Mouse (Mus musculus): Measurements from ENCODE around the gene Emc3. TPM values are rescaled to one million over a fixed set of nuclear protein-coding genes. Genes with fewer than 3 reads are reported as not detected.

The Emc3 gene
- polyA plus RNA-seq, 1 experiment, result 83.3 TPM

Other genes with a start within 250 kb of the Emc3 start
- 70.1 and 97.8 TPM in 2 replicates for gene Cpne9, start 249.3 kb downstream of the Emc3 start, polyA plus RNA-seq (2012; rRNA removed)
- 24.8 and 27.3 TPM in 2 replicates for gene Brpf1, start 224.5 kb downstream of the Emc3 start, polyA plus RNA-seq (2012; rRNA removed)
- gene Ogg1, start 204.7 kb downstream of the Emc3 start, polyA plus RNA-seq (2012; rRNA removed), result 10.4 and 11.8 TPM in 2 replicates
- 151 and 173 TPM in 2 replicates for gene Camk1, start 187.7 kb downstream of the Emc3 start, polyA plus RNA-seq (2012; rRNA removed)
- 54.4 and 61.7 TPM in 2 replicates for gene Tada3, start 153.8 kb downstream of the Emc3 start, polyA plus RNA-seq (2012; rRNA removed)
- 157 and 168 TPM in 2 replicates for gene Arpc4, start 153.5 kb downstream of the Emc3 start, polyA plus RNA-seq (2012; rRNA removed)
- gene Ttll3, start 142.4 kb downstream of the Emc3 start, polyA plus RNA-seq (2012; rRNA removed), result 22.1 and 22.6 TPM in 2 replicates
- gene Rpusd3, start 112.3 kb downstream of the Emc3 start, polyA plus RNA-seq (2012; rRNA removed), result 30.1 and 37.7 TPM in 2 replicates
- 0.18 and 0.29 TPM in 2 replicates for gene Cidec, start 95.9 kb downstream of the Emc3 start, polyA plus RNA-seq (2012; rRNA removed)
- 52.3 and 55.4 TPM in 2 replicates for gene Jagn1, start 89.1 kb downstream of the Emc3 start, polyA plus RNA-seq (2012; rRNA removed)
- 0.27 and 0.36 TPM in 2 replicates for gene Il17re, start 73.2 kb downstream of the Emc3 start, polyA plus RNA-seq (2012; rRNA removed)
- 6.6 and 7.4 TPM in 2 replicates for gene Il17rc, start 60.2 kb downstream of the Emc3 start, polyA plus RNA-seq (2012; rRNA removed)
- 64.3 and 65.2 TPM in 2 replicates for gene Creld1, start 48.4 kb downstream of the Emc3 start, polyA plus RNA-seq (2012; rRNA removed)
- gene Prrt3, start 29.7 kb downstream of the Emc3 start, polyA plus RNA-seq (2012; rRNA removed), result 30.2 and 31.0 TPM in 2 replicates
- gene Fancd2, start within 50 bp of the Emc3 start, polyA plus RNA-seq (2012; rRNA removed), result 3.0 and 4.3 TPM in 2 replicates
- 0.18 TPM in 1 of 2 replicates, not detected in the other for gene Fancd2os, start 69.1 kb upstream of the Emc3 start, polyA plus RNA-seq (2012; rRNA removed)
- gene Brk1, start 73.1 kb upstream of the Emc3 start, polyA plus RNA-seq (2012; rRNA removed), result 371 and 428 TPM in 2 replicates
- 49.0 and 51.4 TPM in 2 replicates for gene Vhl, start 92.3 kb upstream of the Emc3 start, polyA plus RNA-seq (2012; rRNA removed)
- gene Irak2, start 106.8 kb upstream of the Emc3 start, polyA plus RNA-seq (2012; rRNA removed), result 31.3 and 34.9 TPM in 2 replicates
- gene Tatdn2, start 165.4 kb upstream of the Emc3 start, polyA plus RNA-seq (2012; rRNA removed), result 29.3 and 29.9 TPM in 2 replicates
- gene Ghrl, start 188.2 kb upstream of the Emc3 start, polyA plus RNA-seq (2012; rRNA removed), result 0.23 and 0.30 TPM in 2 replicates
- gene Sec13, start 209.1 kb upstream of the Emc3 start, polyA plus RNA-seq (2012; rRNA removed), result 93.8 and 111 TPM in 2 replicates

Measured in frontal cortex, adult 2 months (tissue).